In the genomic region with DNA sequence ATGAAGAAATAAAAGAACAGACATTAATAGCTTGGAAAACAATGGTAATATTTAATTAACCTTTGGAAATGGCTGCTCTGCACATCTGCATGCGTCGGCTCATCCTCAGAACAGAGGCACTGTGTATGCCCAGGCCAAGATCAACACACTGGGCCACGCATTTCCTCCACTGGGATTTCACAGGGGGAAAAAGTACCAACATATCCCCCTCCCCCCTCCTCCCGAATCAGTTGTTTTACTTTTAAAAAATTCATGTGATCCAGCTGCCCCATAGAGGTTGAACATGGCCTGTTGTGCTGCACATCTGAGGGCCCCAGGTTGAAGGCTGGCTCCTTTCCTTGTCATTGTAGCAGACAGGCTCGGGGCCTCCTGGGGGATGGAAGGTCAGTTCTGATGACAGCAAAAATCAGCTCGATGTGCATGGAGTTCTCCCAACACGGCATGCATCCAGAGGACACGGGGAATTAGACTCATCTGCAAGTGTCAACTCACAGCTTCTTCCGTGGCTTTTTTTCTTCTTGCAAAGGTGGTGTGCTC, we compare ENCODE assay signal across 13 mouse cellular contexts.
DNase-seq lines count a peak whose midpoint lies in the region; ATAC-seq and TF ChIP-seq lines count a peak whose summit lies in the region.
"Had no signal": no experiment of that assay in that cellular context is flagged by ENCODE, and none has a peak within 500 bp of the region (broad histone marks: within the 10 kb centered on the region; RNA-seq: fewer than 3 reads in every experiment).

No protein-coding gene starts in this region.

- TF ChIP-seq EP300 in liver, postnatal 0 days (IDR thresholded peaks at IDR 0.05; ENCODE audit: low read depth), result no peak

- no peak overlapping the region for H3K9ac ChIP-seq in liver, postnatal 0 days (replicated peaks)
- H3K9ac ChIP-seq in embryonic facial prominence, embryonic 11.5 days (replicated peaks; ENCODE audit: low read length), result no peak overlapping the region
- no peak overlapping the region for H3K9ac ChIP-seq in midbrain, embryonic 16.5 days (ENCODE audit: low read depth, low read length)
- H3K9ac ChIP-seq: forebrain, embryonic 13.5 days had no signal

- ATAC-seq in liver, postnatal 0 days, result no peak
- ATAC-seq in embryonic facial prominence, embryonic 11.5 days (replicated peaks; ENCODE audit: insufficient number of reproducible peaks, low FRiP score, low TSS enrichment, low read depth), result no peak
- 0 out of 2 replicates have a peak, but pooled peaks have one; percentile 9 for ATAC-seq in midbrain, embryonic 16.5 days
- ATAC-seq: forebrain, embryonic 13.5 days; Patski had no signal

- 75% methylated on average over 9 of the region's 9 CpGs for WGBS in liver, postnatal 0 days (ENCODE audit: insufficient replicate concordance)
- 40% methylated on average over 9 of the region's 9 CpGs for WGBS in embryonic facial prominence, embryonic 11.5 days
- 48% methylated on average over 9 of the region's 9 CpGs for WGBS in midbrain, embryonic 16.5 days

- no peaks in the 10 kb centered on the region for H3K36me3 ChIP-seq in liver, postnatal 0 days (replicated peaks; ENCODE audit: insufficient read depth, low read length)
- no peaks in the 10 kb centered on the region for H3K36me3 ChIP-seq in embryonic facial prominence, embryonic 11.5 days (replicated peaks; ENCODE audit: control insufficient read depth, insufficient read depth, low read depth, low read length)
- no peaks in the 10 kb centered on the region for H3K36me3 ChIP-seq in midbrain, embryonic 16.5 days (ENCODE audit: control insufficient read depth, insufficient read depth, low read length)

- no peaks in the 10 kb centered on the region for H3K27me3 ChIP-seq in liver, postnatal 0 days (ENCODE audit: insufficient read depth, low read length)
- H3K27me3 ChIP-seq in embryonic facial prominence, embryonic 11.5 days (ENCODE audit: control insufficient read depth, insufficient read depth, low read length), result no peaks in the 10 kb centered on the region
- H3K27me3 ChIP-seq in midbrain, embryonic 16.5 days (ENCODE audit: control insufficient read depth, insufficient read depth, low read depth, low read length), result no peaks in the 10 kb centered on the region
- H3K27me3 ChIP-seq: forebrain, embryonic 13.5 days; Patski had no signal

- DNase-seq in gastrocnemius, adult 2 months, result peak; percentile 33
- DNase-seq in gastrocnemius, postnatal 4 days (ENCODE audit: low spot score in 2 of 2), result no peak
- no peak for DNase-seq in liver, postnatal 0 days
- no peak for DNase-seq in liver
- peak; percentile 32 for DNase-seq in embryonic facial prominence, embryonic 11.5 days (ENCODE audit: low spot score)
- no peak for DNase-seq in adrenal gland, postnatal 14 days
- no peak for DNase-seq in kidney, postnatal 10 days
- DNase-seq: adrenal gland, adult 8-10 months; thymus, postnatal 25 days had no signal

- H3K27ac ChIP-seq in gastrocnemius, adult 2 months, result peak overlapping the region; percentile 79
- H3K27ac ChIP-seq in liver, postnatal 0 days (ENCODE audit: low read depth), result 0 out of 2 replicates have a peak overlapping the region, but pooled peaks have one; percentile 36
- H3K27ac ChIP-seq in embryonic facial prominence, embryonic 11.5 days (replicated peaks; ENCODE audit: low read depth, low read length), result no peak overlapping the region
- H3K27ac ChIP-seq in midbrain, embryonic 16.5 days (ENCODE audit: low read length), result no peak overlapping the region

- intact Hi-C loops in gastrocnemius, adult 2 months (cut with DNase I), result no loop called here

- H3K9me3 ChIP-seq in liver, postnatal 0 days (ENCODE audit: low read length), result no peaks in the 10 kb centered on the region
- H3K9me3 ChIP-seq in embryonic facial prominence, embryonic 11.5 days (replicated peaks; ENCODE audit: control insufficient read depth, low read length), result no peaks in the 10 kb centered on the region
- no peaks in the 10 kb centered on the region for H3K9me3 ChIP-seq in midbrain, embryonic 16.5 days (replicated peaks; ENCODE audit: control insufficient read depth, low read length, poor library complexity, severe bottlenecking)
- H3K9me3 ChIP-seq: forebrain, embryonic 13.5 days had no signal

- no peak overlapping the region for H3K4me2 ChIP-seq in liver, postnatal 0 days (ENCODE audit: low read depth, low read length)
- no peak overlapping the region for H3K4me2 ChIP-seq in embryonic facial prominence, embryonic 11.5 days (ENCODE audit: low read depth, low read length)
- H3K4me2 ChIP-seq in midbrain, embryonic 16.5 days (ENCODE audit: low read length), result no peak overlapping the region
- H3K4me2 ChIP-seq: forebrain, embryonic 13.5 days had no signal

- no peak for TF ChIP-seq CTCF in gastrocnemius, adult 2 months (IDR thresholded peaks at IDR 0.05)
- no peak for TF ChIP-seq CTCF in liver, postnatal 0 days (IDR thresholded peaks at IDR 0.05; ENCODE audit: low read depth)

- H3K4me1 ChIP-seq in liver, postnatal 0 days (ENCODE audit: insufficient read depth), result 0 out of 2 replicates have a peak, but pooled peaks cover 6% of the 10 kb centered on the region
- H3K4me1 ChIP-seq in embryonic facial prominence, embryonic 11.5 days (ENCODE audit: control insufficient read depth, insufficient read depth, low read length), result peaks cover 12% of the 10 kb centered on the region
- peaks cover 20% of the 10 kb centered on the region for H3K4me1 ChIP-seq in midbrain, embryonic 16.5 days (ENCODE audit: control insufficient read depth, insufficient read depth, low read length)

- H3K4me3 ChIP-seq in gastrocnemius, adult 2 months, result no peak overlapping the region
- no peak overlapping the region for H3K4me3 ChIP-seq in liver, postnatal 0 days (ENCODE audit: low read depth, low read length)
- H3K4me3 ChIP-seq in embryonic facial prominence, embryonic 11.5 days (ENCODE audit: low read depth, low read length), result no peak overlapping the region
- no peak overlapping the region for H3K4me3 ChIP-seq in midbrain, embryonic 16.5 days (ENCODE audit: low read depth, low read length)
- H3K4me3 ChIP-seq: forebrain, embryonic 13.5 days; myocyte had no signal

Comparison
In these comparisons a context has a peak if more than half of its experiments do, and no peak if none do; other contexts are left out.
1. DNase-seq: peak in gastrocnemius, adult 2 months (single experiment) and embryonic facial prominence, embryonic 11.5 days (single experiment); none in gastrocnemius, postnatal 4 days (0 of 2), liver, postnatal 0 days (single experiment), liver (single experiment), adrenal gland, postnatal 14 days (single experiment) and kidney, postnatal 10 days (single experiment).
2. H3K27ac ChIP-seq: peak in gastrocnemius, adult 2 months (single experiment) and liver, postnatal 0 days (single experiment); none in embryonic facial prominence, embryonic 11.5 days (single experiment) and midbrain, embryonic 16.5 days (single experiment).